Mouse (Mus musculus) small intestine, adult 2 months (tissue): ENCODE data around the gene Ppp4r3a. TPM values are rescaled to one million over a fixed set of nuclear protein-coding genes. Genes with fewer than 3 reads are reported as not detected.
A peak's percentile ranks its signal among the peaks of the same experiment; 100 is the strongest.

Source experiments
- H3K27ac ChIP-seq: fragments of 200-500 bp; 2 replicates; pipeline ENCODE4 v1.5.1; 2012; ENCODE audit warnings: low read depth, low read length, control low read depth, inconsistent platforms; ENCODE audit not compliant: insufficient read depth
- H3K27me3 ChIP-seq: fragments of 200-500 bp; 2 replicates; pipeline ENCODE4 v1.6.1; 2012; ENCODE audit warnings: mild to moderate bottlenecking, moderate library complexity, low read length, inconsistent platforms; ENCODE audit not compliant: control insufficient read depth, insufficient read depth
- H3K36me3 ChIP-seq: fragments of 200-500 bp; 2 replicates; pipeline ENCODE4 v1.6.1; 2012; ENCODE audit warnings: mild to moderate bottlenecking, low read length, control low read depth, inconsistent platforms; ENCODE audit not compliant: control insufficient read depth, insufficient read depth
- H3K4me1 ChIP-seq: fragments of 200-500 bp; 2 replicates; pipeline ENCODE4 v1.6.1; 2012; ENCODE audit warnings: low read length, inconsistent platforms, mixed read lengths; ENCODE audit not compliant: control insufficient read depth, insufficient read depth, insufficient read length
- H3K4me3 ChIP-seq: fragments of 200-500 bp; 2 replicates; pipeline ENCODE4 v1.5.1; 2012; ENCODE audit warnings: low read depth, mild to moderate bottlenecking, control low read depth, inconsistent platforms, low read length, moderate library complexity
- CTCF ChIP-seq: fragments of 200-500 bp; IDR thresholded peaks from 2 replicates; pipeline ENCODE4 v1.5.1; 2012; ENCODE audit warnings: low read depth, mild to moderate bottlenecking, control low read depth, inconsistent platforms, low read length, moderate library complexity, mixed read lengths; ENCODE audit not compliant: insufficient replicate concordance, insufficient read length; ENCODE audit errors: extremely low read depth
- POLR2A ChIP-seq: fragments of 200-500 bp; IDR thresholded peaks from 2 replicates; pipeline ENCODE4 v1.6.1; 2012; ENCODE audit warnings: low read depth, mild to moderate bottlenecking, control low read depth, inconsistent platforms, low read length, moderate library complexity
- WGBS: fragments of 180-500 bp; shearing (Covaris S2); methylation state at CpG from one replicate; pipeline ENCODE4 v1.1.7; 2018; 5-methylcytosine and 5-hydroxymethylcytosine counted together
- polyA plus RNA-seq: library from polyadenylated mRNA; depleted of rRNA; stranded (reverse); fragments of >200 nt; gene quantifications from 2 replicates; pipeline ENCODE4 v1.2.3, GENCODE M21; 2012

Gene Ppp4r3a
- polyA plus RNA-seq, 1 experiment: 9.2 TPM

- no peak for TF ChIP-seq CTCF
- TF ChIP-seq POLR2A: no peak
- H3K4me3 ChIP-seq: peak overlapping the region; percentile 71
- peak overlapping the region; percentile 75 for H3K27ac ChIP-seq
- H3K27me3 ChIP-seq: no peaks in the 10 kb centered on the region
- no peaks in the 10 kb centered on the region for H3K36me3 ChIP-seq
- H3K4me1 ChIP-seq: peaks cover 23% of the 10 kb centered on the region
- WGBS: 2% methylated on average over 19 of the region's 19 CpGs
Measured at GRCm38 (mm10) chr12:101027451-101028246, 55.9 kb downstream of the Ppp4r3a start.

- Histone ChIP-seq H3K27me3 (no peaks in the 10 kb centered on the region), H3K4me1 (peaks cover 23% of the 10 kb centered on the region), H3K36me3 (peaks cover 4% of the 10 kb centered on the region), H3K4me3 (peak overlapping the region; percentile 60), H3K27ac (peak overlapping the region; percentile 75)
- TF ChIP-seq POLR2A: no peak
- no peak for TF ChIP-seq CTCF
- WGBS: 8% methylated on average over 14 of the region's 14 CpGs
Measured at GRCm38 (mm10) chr12:101026946-101027345, 56.6 kb downstream of the Ppp4r3a start.

- H3K36me3 ChIP-seq: peaks cover 8% of the 10 kb centered on the region
- no peak for TF ChIP-seq CTCF
- TF ChIP-seq POLR2A: no peak
Measured at GRCm38 (mm10) chr12:101026518-101026917, 57.0 kb downstream of the Ppp4r3a start.

GRCm38 (mm10) chr12:101026025-101026424, 57.5 kb downstream of the Ppp4r3a start:
- peaks cover 9% of the 10 kb centered on the region for H3K36me3 ChIP-seq
- 29% methylated on average over 4 of the region's 4 CpGs for WGBS
- no peaks in the 10 kb centered on the region for H3K27me3 ChIP-seq
- peak overlapping the region; percentile 75 for H3K27ac ChIP-seq
- TF ChIP-seq POLR2A: no peak
- TF ChIP-seq CTCF: no peak
- peaks cover 23% of the 10 kb centered on the region for H3K4me1 ChIP-seq
- no peak overlapping the region for H3K4me3 ChIP-seq

More at GRCm38 (mm10) chr12:101026518-101026917, 57.0 kb downstream of the Ppp4r3a start:
- 17% methylated on average over 7 of the region's 7 CpGs for WGBS
- no peaks in the 10 kb centered on the region for H3K27me3 ChIP-seq
- H3K4me1 ChIP-seq: peaks cover 23% of the 10 kb centered on the region
- H3K27ac ChIP-seq: peak overlapping the region; percentile 75
- H3K4me3 ChIP-seq: peak overlapping the region; percentile 60

GRCm38 (mm10) chr12:101025379-101025778, 58.1 kb downstream of the Ppp4r3a start:
- TF ChIP-seq POLR2A (peak; percentile 57; the same call in 1 of the 2 replicates), CTCF (no peak)
- peak overlapping the region; percentile 75 for H3K27ac ChIP-seq
- no peaks in the 10 kb centered on the region for H3K27me3 ChIP-seq
- peaks cover 23% of the 10 kb centered on the region for H3K4me1 ChIP-seq
- H3K36me3 ChIP-seq: peaks cover 10% of the 10 kb centered on the region
- peak overlapping the region; percentile 17 for H3K4me3 ChIP-seq
- WGBS: 21% methylated on average over 7 of the region's 7 CpGs

GRCm38 (mm10) chr12:101024824-101025223, 58.7 kb downstream of the Ppp4r3a start:
- 46% methylated on average over 8 of the region's 8 CpGs for WGBS
- Histone ChIP-seq H3K36me3 (peaks cover 10% of the 10 kb centered on the region), H3K4me3 (no peak overlapping the region), H3K27ac (peak overlapping the region; percentile 67), H3K4me1 (peaks cover 26% of the 10 kb centered on the region), H3K27me3 (no peaks in the 10 kb centered on the region)
- TF ChIP-seq POLR2A (no peak), CTCF (no peak)

- peaks cover 42% of the 10 kb centered on the region for H3K4me1 ChIP-seq
- no peaks in the 10 kb centered on the region for H3K27me3 ChIP-seq
- TF ChIP-seq CTCF: no peak
- no peak for TF ChIP-seq POLR2A
- no peak overlapping the region for H3K4me3 ChIP-seq
- 73% methylated on average over 11 of the region's 11 CpGs for WGBS
- H3K36me3 ChIP-seq: peaks cover 10% of the 10 kb centered on the region
- no peak overlapping the region for H3K27ac ChIP-seq
Measured at GRCm38 (mm10) chr12:101023143-101023542, 60.4 kb downstream of the Ppp4r3a start.

GRCm38 (mm10) chr12:101022353-101022752, 61.1 kb downstream of the Ppp4r3a start:
- TF ChIP-seq POLR2A (no peak), CTCF (no peak)
- no peak overlapping the region for H3K27ac ChIP-seq
- peaks cover 50% of the 10 kb centered on the region for H3K4me1 ChIP-seq
- peaks cover 10% of the 10 kb centered on the region for H3K36me3 ChIP-seq
- no peak overlapping the region for H3K4me3 ChIP-seq
- H3K27me3 ChIP-seq: no peaks in the 10 kb centered on the region
- 95% methylated on average over 8 of the region's 8 CpGs for WGBS
